Mouse (Mus musculus) intestine, postnatal 0 days (tissue): ENCODE results near the gene Tspan18. TPM values are rescaled to one million over a fixed set of nuclear protein-coding genes. Genes with fewer than 3 reads are reported as not detected.

Experiments used
- ATAC-seq: fragments of 200-750 bp; cut with Nextera tagmentation; 2 replicates; pipeline ENCODE4 v1.8.0; 2017; ENCODE audit warnings: mild to moderate bottlenecking, moderate TSS enrichment, moderate library complexity
- H3K27ac ChIP-seq: fragments of 300-500 bp; sonication (generic); 2 replicates; pipeline ENCODE4 v1.5.1; 2014; ENCODE audit warnings: mild to moderate bottlenecking, low read depth, low read length, moderate library complexity
- H3K27me3 ChIP-seq: fragments of 300-500 bp; sonication (generic); replicated peaks from 2 replicates; pipeline ENCODE4 v1.6.1; 2014; ENCODE audit warnings: low read length, mixed read lengths; ENCODE audit not compliant: control insufficient read depth, insufficient read depth
- H3K36me3 ChIP-seq: fragments of 300-500 bp; sonication (generic); 2 replicates; pipeline ENCODE4 v1.6.1; 2014; ENCODE audit warnings: mild to moderate bottlenecking, moderate library complexity; ENCODE audit not compliant: control insufficient read depth, insufficient read depth
- H3K4me1 ChIP-seq: fragments of 300-500 bp; sonication (generic); replicated peaks from 2 replicates; pipeline ENCODE4 v1.6.1; 2014; ENCODE audit warnings: antibody characterized with exemption, low read length, mixed read lengths; ENCODE audit not compliant: control insufficient read depth, insufficient read depth
- H3K4me2 ChIP-seq: fragments of 300-500 bp; sonication (generic); replicated peaks from 2 replicates; pipeline ENCODE4 v1.6.1; 2014; ENCODE audit warnings: low read depth, mild to moderate bottlenecking, moderate library complexity
- H3K4me3 ChIP-seq: fragments of 300-500 bp; sonication (generic); 2 replicates; pipeline ENCODE4 v1.5.1; 2014; ENCODE audit warnings: low read depth, low read length
- H3K9ac ChIP-seq: fragments of 300-500 bp; sonication (generic); 2 replicates; pipeline ENCODE4 v1.6.1; 2014; ENCODE audit warnings: mild to moderate bottlenecking, low read depth, low read length
- H3K9me3 ChIP-seq: fragments of 300-500 bp; sonication (generic); 2 replicates; pipeline ENCODE4 v1.6.1; 2016; ENCODE audit warnings: mixed run types; ENCODE audit not compliant: control insufficient read depth
- CTCF ChIP-seq: sonication (generic); IDR thresholded peaks from 2 replicates; pipeline ENCODE4 v1.5.1; 2016; ENCODE audit warnings: low read depth, mild to moderate bottlenecking, control low read depth, antibody characterized with exemption, moderate library complexity
- WGBS: fragments of 180-500 bp; shearing (Covaris S2); extraction: QIAGEN DNeasy Blood & Tissue Kit; methylation state at CpG from one replicate; pipeline ENCODE4 v1.1.7; 2014; 5-methylcytosine and 5-hydroxymethylcytosine counted together
- polyA plus RNA-seq: library from polyadenylated mRNA; unstranded; fragments of >200 nt; fragmentation: Nextera tagmentation; extraction: Ambion mirVana; gene quantifications from 2 replicates; pipeline ENCODE4 v1.2.1, GENCODE M21; 2015

Gene Tspan18
- polyA plus RNA-seq = 12.2 and 18.0 TPM in 2 replicates

DNA sequence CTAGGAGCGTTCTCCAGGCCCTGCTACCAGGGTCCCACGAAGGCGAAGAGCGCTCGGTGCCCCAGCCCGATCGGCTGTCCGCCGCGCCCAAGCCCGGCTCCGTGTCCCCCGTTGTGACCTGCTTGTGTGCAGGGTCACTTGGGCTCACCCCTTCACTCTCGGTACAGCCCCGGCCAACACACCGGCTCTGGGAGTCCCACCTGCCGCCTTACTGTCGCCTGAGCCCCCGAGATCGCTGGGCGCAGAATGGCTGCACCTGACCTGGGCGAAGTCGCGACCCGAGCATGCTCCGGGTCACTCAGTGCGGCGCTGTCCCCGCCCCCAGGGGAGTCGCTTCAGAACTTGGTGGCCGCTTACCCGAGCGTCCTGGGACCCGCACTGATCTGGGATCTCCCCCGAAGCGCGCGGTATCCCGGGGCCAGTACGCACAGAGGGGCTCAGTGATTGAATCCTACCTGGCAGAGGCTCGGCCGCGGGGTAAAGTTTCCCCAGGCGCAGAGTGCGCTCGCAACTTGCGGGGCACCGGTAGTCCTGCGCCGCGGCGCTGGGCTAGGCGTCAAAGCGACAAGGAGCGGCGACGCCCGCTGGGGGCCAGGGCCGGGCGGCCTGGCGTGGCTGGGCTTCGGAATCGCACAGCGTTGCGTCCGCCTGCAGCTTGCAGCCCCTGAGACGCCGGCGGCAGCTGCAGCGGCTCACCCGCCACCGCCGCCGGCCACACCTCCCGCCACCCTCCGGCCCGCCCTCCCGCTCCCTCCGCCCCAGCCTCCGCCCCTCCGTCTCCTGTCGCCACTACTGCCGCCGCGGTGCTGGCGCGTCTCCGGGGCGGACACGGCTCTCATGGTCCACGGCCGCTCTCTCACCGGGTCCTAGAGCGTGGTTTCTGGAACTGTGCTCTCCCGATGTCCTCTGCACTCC, at the start of gene Tspan18:
Tspan18 (minus strand) TSS at position 689 of the 915 bp plus-strand sequence.
- TF ChIP-seq CTCF = no peak; the same call in 1 of the 2 replicates

DNA sequence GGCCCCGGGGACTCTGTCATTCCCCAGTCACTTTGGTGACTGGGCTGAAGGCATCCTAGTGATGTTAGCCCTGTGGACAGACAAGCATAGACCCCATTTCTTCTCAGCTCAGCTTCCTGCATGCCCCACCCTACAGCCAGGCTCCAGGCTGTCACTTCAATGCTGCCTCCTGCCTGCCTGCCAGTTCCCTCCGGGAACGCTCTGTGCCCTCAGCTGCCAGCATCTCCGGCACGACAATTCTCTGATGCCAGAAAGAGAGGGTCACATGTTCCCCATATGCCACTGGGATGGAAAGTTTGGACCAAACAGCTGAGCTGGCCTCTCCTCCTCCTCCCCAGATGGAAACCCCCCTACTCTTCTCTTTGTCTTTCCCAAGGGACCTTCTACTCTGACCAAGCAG, 49.5 kb upstream of the Tspan18 start:
- 79% methylated on average over 5 of the region's 5 CpGs for WGBS

More for the DNA sequence above, at the start of gene Tspan18:
- peak within 1 kb of the TSS; percentile 66 for H3K9ac ChIP-seq
- H3K36me3 ChIP-seq = no peaks in the 10 kb centered on the region
- peak within 1 kb of the TSS; percentile 74 for H3K4me3 ChIP-seq
- peak; percentile 74 for ATAC-seq
- H3K4me2 ChIP-seq = peak within 1 kb of the TSS; percentile 100
- no peaks in the 10 kb centered on the region for H3K9me3 ChIP-seq
- under 1% methylated on average over 93 of the region's 95 CpGs for WGBS
- peak within 1 kb of the TSS; percentile 50; the same call in 1 of the 2 replicates for H3K27ac ChIP-seq
- 0 out of 2 replicates have a peak, but pooled peaks cover 3% of the 10 kb centered on the region for H3K27me3 ChIP-seq
- 0 out of 2 replicates have a peak, but pooled peaks cover 4% of the 10 kb centered on the region for H3K4me1 ChIP-seq

DNA sequence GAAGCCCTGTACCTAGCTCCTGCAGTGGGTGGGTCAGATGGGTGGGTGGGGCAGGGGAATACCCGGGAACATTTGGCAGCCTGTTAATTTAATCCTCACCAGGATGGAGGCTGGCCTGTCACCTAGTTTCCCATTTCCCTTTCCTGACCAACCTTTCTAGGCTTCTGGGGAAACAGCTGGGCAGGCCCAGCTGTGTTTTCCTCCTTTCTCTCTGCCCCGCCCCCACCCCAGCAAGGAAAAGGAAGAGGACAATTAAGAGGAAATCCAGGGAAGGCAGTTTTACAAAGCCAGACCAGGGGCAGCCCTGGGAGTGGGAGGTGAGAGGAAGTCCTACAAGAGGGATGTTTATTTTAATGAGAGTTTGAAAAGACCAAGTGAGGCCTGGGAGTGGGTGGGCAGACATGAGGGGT, 46.4 kb upstream of the Tspan18 start:
- H3K9me3 ChIP-seq = no peaks in the 10 kb centered on the region
- no peak overlapping the region for H3K4me3 ChIP-seq
- no peak overlapping the region for H3K4me2 ChIP-seq
- H3K4me1 ChIP-seq = no peaks in the 10 kb centered on the region
- no peak for TF ChIP-seq CTCF
- no peak overlapping the region for H3K27ac ChIP-seq
- WGBS = 11% methylated on average over 2 of the region's 2 CpGs
- no peaks in the 10 kb centered on the region for H3K27me3 ChIP-seq
- H3K36me3 ChIP-seq = no peaks in the 10 kb centered on the region
- ATAC-seq = 0 out of 2 replicates have a peak, but pooled peaks have one; percentile 21
- no peak overlapping the region for H3K9ac ChIP-seq

More for the DNA sequence above, 49.5 kb upstream of the Tspan18 start:
- H3K9ac ChIP-seq = no peak overlapping the region
- no peaks in the 10 kb centered on the region for H3K27me3 ChIP-seq
- no peak overlapping the region for H3K4me3 ChIP-seq
- H3K4me1 ChIP-seq = no peaks in the 10 kb centered on the region
- no peak for ATAC-seq
- H3K9me3 ChIP-seq = no peaks in the 10 kb centered on the region
- H3K4me2 ChIP-seq = no peak overlapping the region
- no peaks in the 10 kb centered on the region for H3K36me3 ChIP-seq
- no peak overlapping the region for H3K27ac ChIP-seq
- no peak for TF ChIP-seq CTCF

DNA sequence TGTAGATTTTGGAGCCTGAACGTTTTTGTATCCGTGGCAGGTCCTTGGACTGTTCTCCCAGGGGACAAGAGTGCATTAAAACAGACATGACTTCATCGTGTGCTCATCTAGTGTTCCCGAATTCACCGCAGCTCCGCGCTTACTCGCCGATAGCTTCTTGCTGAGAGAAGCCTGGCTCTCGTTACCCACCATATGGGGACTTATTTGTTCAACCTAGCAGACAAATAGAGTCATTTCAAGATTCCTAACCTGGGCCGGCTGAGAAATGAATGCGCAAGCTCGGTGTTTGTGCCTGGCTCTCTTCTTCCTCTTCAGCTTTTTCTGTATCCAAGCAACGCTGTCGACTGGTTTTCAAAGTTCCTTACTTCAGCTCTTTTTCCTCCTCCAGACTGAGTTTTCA, 43.5 kb upstream of the Tspan18 start:
- H3K4me3 ChIP-seq = no peak overlapping the region
- no peak overlapping the region for H3K4me2 ChIP-seq
- H3K27me3 ChIP-seq = no peaks in the 10 kb centered on the region
- H3K27ac ChIP-seq = no peak overlapping the region
- no peaks in the 10 kb centered on the region for H3K36me3 ChIP-seq
- no peaks in the 10 kb centered on the region for H3K4me1 ChIP-seq
- WGBS = 50% methylated on average over 15 of the region's 15 CpGs
- H3K9me3 ChIP-seq = no peaks in the 10 kb centered on the region
- H3K9ac ChIP-seq = no peak overlapping the region
- no peak for ATAC-seq
- TF ChIP-seq CTCF = no peak

DNA sequence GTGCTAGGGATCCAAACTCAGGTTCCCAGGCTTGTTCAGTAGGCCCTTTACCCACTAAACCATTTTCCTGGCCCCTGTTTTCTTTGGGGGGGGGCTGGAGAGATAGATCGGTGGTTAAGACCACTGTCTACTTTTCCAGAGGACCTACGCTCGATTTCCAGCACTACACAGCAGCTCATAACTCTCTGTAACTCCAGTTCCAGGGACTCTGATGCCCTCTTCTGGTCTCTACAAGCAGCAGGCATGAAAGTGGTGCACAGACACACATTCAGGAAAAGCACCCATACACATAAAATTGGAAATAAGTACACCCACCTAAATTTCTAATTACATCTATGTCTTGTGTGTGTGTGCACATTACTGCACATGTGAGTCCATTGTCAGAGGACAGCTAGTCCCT, 42.9 kb upstream of the Tspan18 start:
- Histone ChIP-seq H3K4me2 (no peak overlapping the region), H3K4me1 (no peaks in the 10 kb centered on the region), H3K27ac (no peak overlapping the region), H3K27me3 (no peaks in the 10 kb centered on the region), H3K9ac (no peak overlapping the region), H3K9me3 (no peaks in the 10 kb centered on the region), H3K36me3 (no peaks in the 10 kb centered on the region), H3K4me3 (no peak overlapping the region)
- no peak for ATAC-seq
- TF ChIP-seq CTCF = peak; percentile 16; the same call in 1 of the 2 replicates
- 98% methylated on average over 3 of the region's 3 CpGs for WGBS

DNA sequence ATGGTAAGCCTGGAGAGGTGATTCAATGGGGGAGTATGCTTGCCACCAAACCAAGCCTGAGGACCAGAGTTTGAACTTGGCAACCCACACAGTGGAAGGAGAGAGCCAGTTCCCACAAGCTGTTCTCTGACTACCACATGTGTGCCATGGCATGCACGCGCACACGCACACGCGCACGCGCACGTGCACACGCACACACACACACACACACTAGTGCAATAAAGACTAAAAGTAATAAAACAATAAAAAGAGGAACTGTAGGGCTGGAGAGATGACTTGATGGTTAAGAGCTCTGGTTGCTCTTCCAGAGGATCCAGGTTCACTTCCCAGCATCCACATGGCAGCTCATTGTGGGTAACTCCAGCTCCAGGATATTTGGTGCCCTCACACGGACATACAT, 38.6 kb upstream of the Tspan18 start:
- ATAC-seq = 0 out of 2 replicates have a peak, but pooled peaks have one; percentile 22
- Histone ChIP-seq H3K4me2 (no peak overlapping the region), H3K4me3 (no peak overlapping the region), H3K4me1 (no peaks in the 10 kb centered on the region), H3K36me3 (no peaks in the 10 kb centered on the region), H3K27ac (no peak overlapping the region), H3K9me3 (no peaks in the 10 kb centered on the region), H3K27me3 (no peaks in the 10 kb centered on the region), H3K9ac (no peak overlapping the region)
- no peak for TF ChIP-seq CTCF
- WGBS = 71% methylated on average over 10 of the region's 10 CpGs
